Mouse (Mus musculus): ENCODE data around the gene Cyb561. TPM values are rescaled to one million over a fixed set of nuclear protein-coding genes. Genes with fewer than 3 reads are reported as not detected.

The Cyb561 gene
- polyA plus RNA-seq (2015; fragmentation: Nextera tagmentation; extraction: Ambion mirVana): 7.2 and 8.5 TPM in 2 replicates

DNA sequence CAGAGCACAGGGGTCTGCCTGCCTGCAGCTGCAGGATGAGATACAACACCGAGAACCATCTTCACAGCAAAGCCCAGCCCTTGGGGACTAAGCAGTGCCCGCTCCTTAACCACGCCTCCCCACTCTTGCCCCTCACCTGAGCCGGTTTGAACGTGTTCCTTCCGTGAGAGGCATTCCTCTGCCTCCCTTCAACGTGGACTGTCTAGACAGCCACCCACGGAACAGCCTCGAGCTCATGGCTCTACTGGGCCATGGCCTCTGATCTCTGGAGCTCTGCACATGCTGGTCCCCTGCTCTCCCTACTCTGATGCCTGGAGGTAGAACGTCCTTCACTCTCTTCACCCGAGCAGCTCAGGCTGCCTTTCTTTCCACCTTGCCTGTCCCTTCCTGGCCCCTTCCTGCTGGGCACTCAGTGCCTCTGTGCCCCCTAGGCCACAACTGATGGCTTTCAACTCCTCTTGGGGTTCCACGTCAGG, at the start of gene Cyb561:
Gene Cyb561 (minus strand): TSS at position 426 of the 476 bp plus-strand sequence.
- DNase-seq (ENCODE audit: low spot score): no peak

DNA sequence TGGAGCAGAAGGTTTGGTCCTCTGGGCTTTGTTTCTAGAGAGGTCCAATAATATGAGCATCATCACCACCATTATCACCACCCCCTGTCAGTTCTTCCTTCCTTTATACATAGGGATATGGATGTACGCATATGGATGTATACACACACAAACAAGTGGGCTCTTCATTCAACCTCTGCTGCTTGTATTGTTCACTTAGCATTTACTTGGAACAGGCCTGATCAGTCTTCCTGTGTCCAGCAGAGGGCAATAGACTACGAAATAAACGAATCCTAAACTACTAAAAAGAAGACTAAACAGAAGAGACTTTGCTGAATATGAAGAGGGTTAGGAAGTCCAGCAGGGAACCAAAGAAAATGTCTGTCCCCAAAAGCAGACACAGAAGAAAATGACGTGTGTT, 48.6 kb upstream of the Cyb561 start:
- DNase-seq (ENCODE audit: low spot score): peak; percentile 62

DNA sequence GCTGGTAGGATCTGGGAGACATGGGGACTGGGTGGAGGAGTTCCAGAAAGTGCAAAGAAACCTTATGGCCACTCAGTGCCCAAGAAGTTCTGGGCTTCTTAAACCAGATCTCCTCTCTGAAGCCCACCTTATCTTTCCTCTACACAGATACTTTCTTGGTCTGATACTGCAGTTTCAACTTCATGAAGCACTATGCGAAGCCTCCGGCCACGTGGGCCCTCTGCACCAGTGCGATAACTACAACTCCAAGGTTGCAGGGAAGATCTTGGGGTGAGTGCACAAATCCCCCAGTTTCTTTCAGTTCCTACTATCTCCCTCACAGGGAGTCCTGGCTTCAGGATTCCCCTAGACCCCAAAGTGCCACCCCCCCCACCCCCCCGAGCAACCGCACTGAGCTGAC, 46.9 kb upstream of the Cyb561 start:
- DNase-seq (ENCODE audit: low spot score): no peak

DNA sequence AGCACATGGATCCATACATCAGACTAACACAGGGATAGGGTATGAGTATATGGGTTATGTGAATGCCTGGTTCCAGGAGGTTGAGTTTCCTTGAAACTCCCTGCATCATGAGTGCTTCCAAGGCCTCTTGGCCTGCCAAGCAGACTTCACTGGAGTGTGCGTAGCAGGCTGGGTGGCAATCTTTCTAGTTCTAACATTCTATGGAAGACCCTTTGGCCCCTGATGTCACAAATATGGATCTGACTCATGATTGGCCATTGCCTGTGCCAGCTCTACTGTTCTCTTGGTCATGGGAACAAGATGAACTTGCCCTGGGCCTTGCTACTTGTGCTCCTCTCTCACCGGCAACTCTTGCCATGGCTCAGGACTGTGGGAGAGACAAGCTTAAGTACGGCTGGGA, 41.2 kb upstream of the Cyb561 start, which contains the start of gene Ace3:
Gene Ace3 (plus strand): TSS at position 301 of the 400 bp plus-strand sequence.
- DNase-seq (ENCODE audit: low spot score): no peak

DNA sequence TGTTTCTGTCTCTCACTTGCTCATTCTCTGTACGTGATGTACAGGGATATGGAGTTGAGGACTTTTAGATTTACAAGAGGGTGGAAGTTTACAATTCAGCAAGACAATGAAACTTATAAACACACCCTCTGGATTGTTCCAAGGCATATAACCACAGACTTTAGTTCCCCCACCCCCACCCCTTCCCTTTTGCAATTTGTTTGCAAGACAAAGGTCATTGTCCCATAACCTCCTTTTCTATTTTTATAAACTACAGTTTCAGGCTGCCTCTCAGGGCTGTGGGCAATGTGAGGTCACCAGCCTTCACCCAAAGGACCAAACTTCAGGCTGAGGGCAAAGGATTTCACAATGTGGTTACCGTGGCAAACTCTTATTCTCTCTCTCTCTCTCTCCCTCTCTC, 37.1 kb upstream of the Cyb561 start:
- DNase-seq (ENCODE audit: low spot score): no peak

DNA sequence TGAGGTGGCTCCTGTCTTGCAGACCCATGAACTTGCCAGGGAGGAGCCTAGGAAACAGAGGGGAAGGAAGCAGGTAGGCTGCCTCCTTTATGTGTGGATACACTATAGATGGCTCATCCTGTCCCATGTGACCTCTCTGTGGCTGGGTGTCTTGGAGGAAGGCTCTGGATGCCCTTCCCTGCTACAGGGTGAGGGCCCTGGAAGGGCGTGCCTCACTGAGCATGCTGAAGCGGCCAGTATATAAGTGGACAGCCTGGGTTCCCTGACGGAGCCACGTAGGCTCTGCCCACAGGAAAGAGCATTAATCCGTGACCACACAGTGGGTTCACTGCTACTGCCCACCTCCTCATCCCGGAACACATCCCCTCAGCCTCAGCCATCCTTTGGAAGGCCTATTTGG, 36.3 kb upstream of the Cyb561 start:
- DNase-seq (ENCODE audit: low spot score): no peak

DNA sequence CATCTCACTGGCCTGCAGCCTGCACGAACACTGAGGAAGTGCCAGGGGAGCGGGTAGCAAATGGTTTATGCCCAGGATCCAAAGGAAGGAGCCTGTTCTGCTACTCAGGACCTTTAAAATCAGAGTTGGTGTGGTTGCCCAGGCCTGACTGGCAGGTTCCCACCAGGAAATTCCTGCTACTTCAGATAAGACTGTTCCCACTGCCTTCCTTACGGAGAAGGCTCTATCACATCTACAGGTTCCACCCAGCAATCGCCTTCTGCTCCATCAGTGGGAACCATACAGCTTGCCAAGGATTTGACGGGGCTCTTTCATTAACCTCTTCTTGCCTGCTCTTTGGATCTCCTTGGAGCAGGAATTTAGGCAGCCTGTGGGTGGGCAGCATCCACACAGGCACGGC, 34.3 kb upstream of the Cyb561 start:
- DNase-seq (ENCODE audit: low spot score): no peak

DNA sequence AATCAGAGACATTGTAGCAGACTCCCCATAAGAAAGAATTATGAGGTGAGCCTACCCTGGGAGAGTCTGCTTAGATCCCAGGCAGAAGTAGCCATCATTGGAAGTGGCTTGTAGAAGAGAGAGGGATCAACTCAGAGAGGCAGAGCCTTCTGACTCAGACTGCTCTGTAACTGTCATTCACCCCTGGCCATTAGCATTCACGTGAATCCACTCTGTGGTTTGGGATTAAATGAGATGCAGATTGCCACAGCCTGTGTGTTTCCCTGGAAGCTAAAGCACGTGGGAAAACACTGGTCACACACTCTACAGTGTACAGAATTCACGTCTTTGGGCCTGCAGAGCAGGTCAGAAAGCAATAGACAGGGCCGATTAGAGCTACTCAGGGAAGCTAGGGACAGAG, 31.3 kb upstream of the Cyb561 start:
- DNase-seq (ENCODE audit: low spot score): no peak

DNA sequence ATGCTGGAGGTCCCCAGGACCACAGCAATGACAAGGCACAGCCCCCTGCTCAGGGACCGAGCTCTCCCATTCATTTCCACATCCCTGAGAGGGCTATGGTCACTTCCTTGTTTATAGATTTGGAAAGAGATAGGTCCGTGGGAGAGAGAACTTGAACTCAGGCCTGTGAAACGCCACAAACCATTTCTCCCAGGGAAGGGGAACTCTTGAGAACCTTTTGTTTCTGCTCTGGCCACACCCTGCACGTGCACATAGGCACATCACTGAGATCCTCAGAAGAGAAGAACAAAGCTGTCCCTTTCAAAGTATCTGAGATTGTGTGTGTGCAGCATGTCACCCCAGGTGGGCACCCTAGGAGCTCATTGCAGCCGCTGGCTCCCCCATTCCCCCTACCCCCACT, 25.5 kb upstream of the Cyb561 start:
- DNase-seq (ENCODE audit: low spot score): no peak

DNA sequence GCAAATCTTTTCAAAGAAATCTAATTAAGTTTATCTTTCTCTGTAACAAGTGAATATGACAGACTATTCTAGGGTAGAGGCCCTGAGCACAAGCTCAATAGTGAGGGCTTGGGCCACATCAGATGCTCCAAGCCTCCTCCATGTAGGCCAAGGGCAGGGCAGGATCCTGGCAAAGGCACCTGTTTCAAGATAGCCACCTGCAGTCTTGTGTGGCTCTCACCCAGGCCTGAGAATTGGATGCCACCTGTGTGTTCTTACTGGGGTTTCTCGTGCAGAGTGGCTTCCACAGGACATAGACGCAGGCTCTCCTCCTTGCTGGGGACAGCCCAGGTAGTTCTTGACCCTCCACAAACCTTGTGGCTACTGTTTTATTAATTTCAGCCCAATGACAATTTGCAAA, 25.1 kb upstream of the Cyb561 start:
- DNase-seq (ENCODE audit: low spot score): no peak

DNA sequence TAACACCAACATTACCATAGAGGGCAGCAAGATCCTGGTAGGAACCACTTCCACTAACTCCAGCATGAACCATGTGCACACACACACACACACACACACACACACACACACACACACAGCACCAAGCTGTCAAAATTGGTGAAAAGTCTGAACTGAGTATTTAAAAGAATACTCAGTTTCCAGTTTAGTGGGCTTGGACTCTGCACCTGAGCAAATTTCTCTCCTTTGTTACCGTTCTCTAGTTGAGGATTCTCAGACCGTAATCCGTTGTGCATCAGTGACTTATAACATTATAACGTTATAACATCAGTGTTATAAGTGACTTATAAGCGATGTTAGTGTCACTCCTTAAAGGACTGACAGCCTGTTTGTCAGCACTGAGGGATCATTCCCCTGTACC, 22.5 kb upstream of the Cyb561 start:
- DNase-seq (ENCODE audit: low spot score): no peak

DNA sequence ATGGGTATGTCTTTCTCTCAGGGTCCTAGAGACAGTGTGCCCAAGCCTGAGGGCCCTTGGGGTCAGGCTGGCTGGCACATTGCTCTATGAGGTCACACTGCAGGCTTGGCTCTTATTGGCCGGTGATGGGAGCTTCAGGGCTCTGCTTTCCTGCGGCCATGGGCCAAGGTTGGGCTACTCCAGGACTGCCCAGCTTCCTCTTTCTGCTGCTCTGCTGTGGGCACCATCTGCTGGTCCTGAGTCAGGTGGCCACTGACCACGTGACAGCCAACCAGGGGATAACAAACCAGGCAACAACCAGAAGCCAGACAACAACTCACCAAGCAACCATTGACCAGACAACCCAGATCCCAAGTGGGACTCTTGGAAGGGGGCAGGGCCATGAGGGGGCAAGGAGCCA, 21.9 kb upstream of the Cyb561 start:
- no peak for DNase-seq (ENCODE audit: low spot score)

DNA sequence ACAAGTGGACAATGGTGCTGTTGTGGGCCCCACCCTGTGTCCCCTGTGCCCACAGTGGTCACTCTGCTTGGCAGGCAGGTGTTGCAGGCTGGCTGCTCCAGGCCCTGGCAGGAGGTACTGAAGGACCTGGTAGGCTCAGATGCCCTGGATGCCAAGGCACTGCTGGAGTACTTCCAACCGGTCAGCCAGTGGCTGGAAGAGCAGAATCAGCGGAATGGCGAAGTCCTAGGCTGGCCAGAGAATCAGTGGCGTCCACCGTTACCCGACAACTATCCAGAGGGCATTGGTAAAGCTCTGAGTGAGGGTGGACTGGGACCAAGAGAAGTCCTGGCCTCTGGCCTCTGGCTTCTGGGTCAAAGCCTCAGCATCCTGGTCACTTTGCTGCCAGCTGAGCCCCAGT, 21.5 kb upstream of the Cyb561 start:
- no peak for DNase-seq (ENCODE audit: low spot score)

DNA sequence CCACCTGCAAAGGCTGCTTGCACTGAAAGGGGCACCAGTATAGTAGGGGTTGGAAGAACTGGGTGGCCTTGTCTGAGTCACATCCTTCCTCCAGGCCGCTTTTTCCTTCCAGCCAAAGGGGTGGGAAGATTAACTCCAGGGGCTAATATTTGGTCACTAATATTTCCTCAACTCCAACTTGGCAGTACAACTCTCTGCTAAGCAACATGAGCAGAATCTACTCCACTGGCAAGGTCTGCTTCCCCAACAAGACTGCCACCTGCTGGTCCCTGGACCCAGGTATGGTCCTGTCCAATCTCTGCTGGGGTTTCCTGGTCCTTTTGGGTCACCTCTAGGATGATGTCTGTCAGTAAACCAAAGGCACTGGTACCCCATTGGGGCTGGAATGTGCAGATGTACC, 16.4 kb upstream of the Cyb561 start:
- peak; percentile 18 for DNase-seq (ENCODE audit: low spot score)

DNA sequence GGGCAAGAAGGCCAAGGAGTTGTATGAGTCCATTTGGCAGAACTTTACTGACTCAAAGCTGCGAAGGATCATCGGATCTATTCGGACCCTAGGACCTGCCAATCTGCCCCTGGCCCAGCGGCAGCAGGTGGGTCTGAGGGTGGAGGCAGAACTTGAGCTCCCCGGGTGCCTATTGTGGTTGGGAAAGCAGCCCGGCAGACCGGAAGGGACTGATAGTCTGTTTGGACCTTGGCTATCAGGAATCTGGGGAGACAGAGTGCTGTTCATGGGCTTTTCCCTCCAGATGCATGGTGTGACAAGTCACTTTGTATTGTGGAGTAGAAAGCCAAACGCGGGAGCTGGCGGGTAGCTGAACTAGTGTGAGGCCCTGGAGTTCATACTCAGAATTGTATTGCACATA, 15.8 kb upstream of the Cyb561 start:
- no peak for DNase-seq (ENCODE audit: low spot score)

DNA sequence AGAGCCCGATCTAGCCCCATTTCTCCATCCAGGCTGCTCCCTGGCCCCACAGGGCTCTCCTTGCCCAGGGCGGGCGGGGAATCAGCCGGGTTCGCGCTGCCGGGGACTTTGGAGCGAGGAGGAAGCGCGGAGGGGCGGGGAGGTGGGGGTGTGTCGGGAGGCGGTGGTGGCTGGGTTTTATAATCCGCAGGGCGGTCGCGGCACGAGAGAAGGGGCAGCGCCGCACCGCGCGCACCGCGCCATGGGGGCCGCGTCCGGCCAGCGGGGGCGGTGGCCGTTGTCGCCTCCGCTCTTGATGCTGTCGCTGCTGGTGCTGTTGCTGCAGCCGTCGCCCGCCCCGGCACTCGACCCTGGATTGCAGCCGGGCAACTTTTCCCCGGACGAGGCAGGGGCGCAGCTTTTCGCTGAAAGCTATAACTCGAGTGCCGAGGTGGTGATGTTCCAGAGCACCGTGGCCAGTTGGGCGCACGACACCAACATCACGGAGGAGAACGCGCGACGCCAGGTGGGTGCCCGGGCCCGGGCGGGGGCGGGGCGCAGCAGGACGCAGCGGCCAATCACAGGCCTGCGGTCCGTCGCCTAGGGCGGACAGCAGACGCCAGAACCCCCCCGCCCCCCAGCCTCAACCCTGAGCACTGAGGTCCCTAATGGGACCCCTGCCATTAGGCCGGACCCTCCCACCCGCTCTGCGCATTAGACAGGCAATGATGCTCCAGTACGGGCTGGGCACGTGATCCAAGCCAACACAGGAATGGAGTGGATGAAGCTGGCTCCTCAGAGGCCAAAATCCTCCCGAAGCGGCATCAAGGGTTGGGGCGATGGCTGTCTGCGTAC, 14.8 kb upstream of the Cyb561 start, which contains the start of gene Ace:
Gene Ace (plus strand): TSS at position 205 of the 834 bp plus-strand sequence.
- no peak for DNase-seq (ENCODE audit: low spot score)

DNA sequence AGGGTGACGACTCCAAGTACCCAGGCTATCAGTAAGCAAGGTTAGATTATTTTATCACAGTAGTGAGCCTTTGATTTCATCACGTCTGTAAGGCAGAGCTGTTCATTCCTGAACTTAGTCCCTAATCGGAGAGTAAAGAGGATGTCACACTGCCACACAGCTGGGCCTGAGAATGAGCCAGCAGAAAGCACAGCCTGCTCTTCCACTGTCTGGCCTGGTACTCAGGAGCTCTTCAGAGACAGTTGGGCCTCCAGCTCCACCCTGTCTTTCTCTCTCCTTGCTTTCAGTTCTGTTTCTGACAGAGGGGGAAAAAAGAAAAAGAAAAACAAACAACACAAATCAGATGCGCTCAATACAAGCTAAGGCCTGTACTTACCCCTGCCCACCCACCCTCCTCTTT, 13.2 kb upstream of the Cyb561 start:
- DNase-seq (ENCODE audit: low spot score): no peak

DNA sequence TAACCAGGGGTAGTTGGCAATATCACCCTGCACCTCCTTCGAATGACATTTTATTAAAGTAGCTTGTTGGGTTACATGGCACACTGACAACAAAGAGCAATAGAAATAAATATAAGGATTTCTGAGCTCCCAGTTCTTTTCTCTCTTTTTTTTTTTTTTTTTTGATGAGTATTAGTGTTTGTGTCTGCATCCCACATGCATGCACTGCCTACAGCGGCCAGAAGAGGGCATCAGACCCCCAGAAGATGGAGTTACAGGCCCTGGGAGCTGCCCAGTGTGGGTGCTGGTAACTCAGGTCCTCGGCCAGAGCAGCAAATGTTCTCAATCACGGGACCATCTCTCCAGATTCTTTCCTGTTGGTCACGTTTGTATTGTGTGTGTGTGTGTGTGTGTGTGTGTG, 11.6 kb upstream of the Cyb561 start:
- no peak for DNase-seq (ENCODE audit: low spot score)

DNA sequence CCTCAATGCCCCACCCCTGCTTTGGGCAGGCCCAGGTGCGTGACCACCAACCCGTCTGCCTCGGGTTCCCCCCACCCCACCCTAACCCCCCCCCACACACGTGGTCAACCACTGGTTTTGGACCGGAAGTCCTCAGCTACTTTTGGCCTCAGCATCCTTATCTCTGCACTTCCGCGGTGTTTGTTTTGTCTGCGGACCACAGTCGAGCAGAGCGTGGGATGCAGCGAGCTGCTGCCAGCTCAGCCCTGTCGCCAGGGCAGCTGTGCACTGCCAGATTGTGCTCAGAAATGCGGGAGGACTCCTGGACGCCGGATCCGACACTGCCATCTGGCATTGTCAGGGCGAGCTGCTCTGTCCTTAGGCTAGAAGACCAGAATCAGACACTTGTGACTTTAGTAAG, 6.2 kb upstream of the Cyb561 start:
- DNase-seq (ENCODE audit: low spot score): no peak

DNA sequence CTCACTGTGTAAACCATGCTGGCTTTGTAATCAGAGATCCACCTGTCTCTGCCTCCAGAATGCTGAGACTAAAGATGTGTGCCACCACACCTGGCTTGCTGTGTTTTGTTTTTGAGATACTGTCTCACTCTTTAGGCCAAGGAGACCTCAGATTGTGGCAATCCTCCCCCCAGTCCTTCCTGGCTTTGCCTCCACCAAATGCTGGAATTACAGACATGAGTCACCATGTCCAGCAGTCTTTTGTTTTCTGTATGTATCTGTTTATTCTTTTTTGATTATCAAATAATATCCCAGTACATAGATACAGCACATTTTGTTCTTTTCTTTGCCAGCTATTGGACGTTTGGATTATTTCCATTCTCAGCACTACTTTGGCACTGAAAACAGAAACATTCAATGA, 5.4 kb upstream of the Cyb561 start:
- no peak for DNase-seq (ENCODE audit: low spot score)

DNA sequence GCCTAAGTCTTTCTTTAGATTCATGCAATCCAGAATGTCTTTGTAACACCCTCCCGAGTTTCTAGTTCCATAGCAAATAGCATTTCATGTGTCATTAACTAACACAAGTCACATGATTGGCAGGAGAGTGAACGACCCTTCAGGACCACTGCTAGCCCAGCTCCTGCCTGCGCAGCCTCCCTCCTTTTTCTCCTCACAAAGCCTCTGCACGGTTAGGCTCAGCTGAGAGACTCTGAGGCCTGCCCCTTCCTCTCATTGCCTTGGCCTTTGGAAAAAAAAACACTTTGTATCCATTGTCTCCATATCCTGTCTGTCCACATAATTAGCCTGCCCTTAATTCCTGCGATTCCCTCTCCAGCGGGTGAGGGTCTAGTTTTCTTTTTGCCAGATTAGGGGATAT, 4.4 kb upstream of the Cyb561 start:
- DNase-seq (ENCODE audit: low spot score): no peak

DNA sequence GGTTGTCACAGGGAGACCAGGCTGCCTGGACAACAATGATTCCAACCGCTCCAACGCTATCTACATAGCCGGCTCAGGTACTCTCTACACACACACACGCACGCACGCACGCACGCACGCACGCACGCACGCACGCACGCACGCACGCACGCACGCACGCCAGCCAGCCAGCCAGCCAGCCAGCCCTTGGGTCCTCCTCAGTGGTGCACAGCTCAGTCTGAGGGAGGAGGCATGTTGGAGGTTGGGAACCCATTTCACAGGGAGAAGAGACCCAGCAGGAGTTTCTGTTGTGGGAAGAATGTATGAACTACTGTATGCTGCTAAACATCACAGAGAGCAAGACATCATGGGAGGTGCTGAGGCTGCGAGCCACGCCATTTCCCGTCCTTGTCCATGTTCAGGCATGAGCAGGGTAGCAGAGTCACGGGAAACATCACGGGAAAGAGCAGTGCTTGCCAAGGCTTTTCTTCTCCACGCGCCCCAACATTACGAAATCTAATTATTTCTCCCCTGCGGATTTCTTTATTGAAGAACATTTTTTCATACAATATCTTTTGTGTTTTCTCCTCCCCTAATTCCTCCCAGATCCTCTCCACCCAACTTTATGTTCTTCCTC, 2.8 kb upstream of the Cyb561 start:
- DNase-seq (ENCODE audit: low spot score): no peak

DNA sequence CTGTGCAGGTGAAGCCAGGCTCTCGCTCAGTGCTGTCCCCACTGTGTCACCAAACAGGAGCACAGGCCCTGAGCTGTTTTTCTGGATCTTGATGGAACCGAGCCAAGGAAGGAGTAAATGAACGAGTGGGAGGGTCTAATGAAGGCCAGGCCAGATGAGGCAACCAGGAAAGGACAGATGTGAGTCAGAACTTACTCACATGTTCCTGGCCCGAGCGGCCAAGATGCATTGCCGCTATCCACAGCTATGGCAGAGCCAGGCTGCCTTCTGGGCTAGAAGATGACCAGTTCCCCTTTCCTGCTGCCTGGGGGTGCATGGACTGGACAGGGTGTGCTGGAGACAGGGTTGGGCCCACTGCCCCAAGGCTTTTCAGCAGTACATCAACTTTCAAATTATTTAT, 266 bp upstream of the Cyb561 start:
- DNase-seq (ENCODE audit: low spot score): no peak
